15 mouse cellular contexts compared by ENCODE assay signal in the genomic region with DNA sequence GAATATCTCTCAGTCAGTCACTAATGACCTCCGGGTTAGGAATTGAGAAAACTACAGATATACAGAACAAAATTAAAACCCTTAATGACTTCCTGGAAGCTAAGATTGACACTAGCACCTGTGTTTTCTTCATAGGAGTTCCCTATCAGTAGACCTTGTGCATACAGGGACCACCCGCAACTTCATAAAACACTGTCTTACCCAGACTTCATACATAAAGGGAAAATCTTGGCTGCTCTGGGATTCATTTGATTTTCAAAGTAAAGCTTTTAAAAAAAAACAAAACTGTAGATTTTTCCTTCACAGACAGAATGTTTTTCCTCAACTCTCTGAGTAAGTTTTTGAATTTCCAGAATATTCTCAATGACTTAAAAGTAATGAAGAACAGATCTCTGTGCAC.
"Had no signal": no experiment of that assay in that cellular context is flagged by ENCODE, and none has a peak within 500 bp of the region (broad histone marks: within the 10 kb centered on the region; RNA-seq: fewer than 3 reads in every experiment).

No protein-coding gene starts in this region.

- H3K4me3 ChIP-seq: megakaryocyte, embryonic 14.5 days; midbrain, embryonic 13.5 days; midbrain, embryonic 15.5 days; neural tube, embryonic 12.5 days; stomach, embryonic 15.5 days had no signal

- H3K9me3 ChIP-seq: midbrain, embryonic 13.5 days; midbrain, embryonic 15.5 days; neural tube, embryonic 12.5 days; stomach, embryonic 15.5 days had no signal

- ATAC-seq: midbrain, embryonic 13.5 days; midbrain, embryonic 15.5 days had no signal

- H3K4me1 ChIP-seq: megakaryocyte, embryonic 14.5 days; midbrain, embryonic 13.5 days; midbrain, embryonic 15.5 days; neural tube, embryonic 12.5 days; stomach, embryonic 15.5 days had no signal

- H3K27me3 ChIP-seq: megakaryocyte, embryonic 14.5 days; midbrain, embryonic 13.5 days; midbrain, embryonic 15.5 days; neural tube, embryonic 12.5 days; stomach, embryonic 15.5 days had no signal

- H3K4me2 ChIP-seq: lung, embryonic 14.5 days; midbrain, embryonic 11.5 days; midbrain, embryonic 13.5 days; midbrain, embryonic 15.5 days; neural tube, embryonic 12.5 days; stomach, embryonic 15.5 days had no signal

- DNase-seq: lung, adult 18-20 months; lung, embryonic 14.5 days; lung, postnatal 10 days; right cerebral cortex, postnatal 14 days; thymus, adult 2 months; thymus, postnatal 14 days; thymus, postnatal 36 days had no signal

- H3K27ac ChIP-seq: macrophage; midbrain, embryonic 13.5 days; midbrain, embryonic 15.5 days; neural tube, embryonic 12.5 days; stomach, embryonic 15.5 days; stomach, postnatal 0 days had no signal

- H3K36me3 ChIP-seq: midbrain, embryonic 13.5 days; midbrain, embryonic 15.5 days; neural tube, embryonic 12.5 days; stomach, embryonic 15.5 days had no signal

- H3K9ac ChIP-seq: lung, embryonic 14.5 days; midbrain, embryonic 13.5 days; midbrain, embryonic 15.5 days; neural tube, embryonic 12.5 days; stomach, embryonic 15.5 days had no signal
